Mouse (Mus musculus) neural tube, embryonic 11.5 days (tissue): ENCODE results near the gene 2300009A05Rik. TPM values are rescaled to one million over a fixed set of nuclear protein-coding genes. Genes with fewer than 3 reads are reported as not detected.

Source experiments
- ATAC-seq: fragments of 200-750 bp; cut with Nextera tagmentation; 2 replicates; pipeline ENCODE4 v1.8.0; 2017; ENCODE audit warnings: moderate number of reproducible peaks, mild to moderate bottlenecking, moderate TSS enrichment, moderate library complexity; ENCODE audit not compliant: insufficient read depth, low FRiP score, low TSS enrichment
- DNase-seq: peaks from one replicate; pipeline ENCODE4 v3.0.0-alpha.2; 2015; ENCODE audit warnings: low spot score
- H3K27ac ChIP-seq: fragments of 300-500 bp; sonication (generic); 2 replicates; pipeline ENCODE4 v1.5.1; 2014; ENCODE audit warnings: low read depth, mild to moderate bottlenecking, low read length
- H3K27me3 ChIP-seq: fragments of 300-500 bp; sonication (generic); 2 replicates; pipeline ENCODE4 v1.6.1; 2014; ENCODE audit warnings: mild to moderate bottlenecking, low read length, mixed read lengths; ENCODE audit not compliant: control insufficient read depth, insufficient read depth
- H3K36me3 ChIP-seq: fragments of 300-500 bp; sonication (generic); 2 replicates; pipeline ENCODE4 v1.6.1; 2014; ENCODE audit warnings: mild to moderate bottlenecking, low read length, moderate library complexity, mixed read lengths; ENCODE audit not compliant: control insufficient read depth, insufficient read depth
- H3K4me1 ChIP-seq: fragments of 300-500 bp; sonication (generic); 2 replicates; pipeline ENCODE4 v1.6.1; 2014; ENCODE audit warnings: low read length, mixed read lengths; ENCODE audit not compliant: control insufficient read depth, insufficient read depth
- H3K4me2 ChIP-seq: fragments of 300-500 bp; sonication (generic); 2 replicates; pipeline ENCODE4 v1.6.1; 2014; ENCODE audit warnings: low read depth, mild to moderate bottlenecking, moderate library complexity
- H3K4me3 ChIP-seq: fragments of 300-500 bp; sonication (generic); 2 replicates; pipeline ENCODE4 v1.5.1; 2014; ENCODE audit warnings: low read depth, low read length
- H3K9ac ChIP-seq: fragments of 300-500 bp; sonication (generic); 2 replicates; pipeline ENCODE4 v1.6.1; 2014; ENCODE audit warnings: mild to moderate bottlenecking, low read length
- H3K9me3 ChIP-seq: fragments of 300-500 bp; sonication (generic); 2 replicates; pipeline ENCODE4 v1.6.1; 2016; ENCODE audit warnings: low read length; ENCODE audit not compliant: control insufficient read depth
- WGBS: fragments of 180-500 bp; shearing (Covaris S2); extraction: QIAGEN DNeasy Blood & Tissue Kit; methylation state at CpG from one replicate; pipeline ENCODE4 v1.1.7; 2014; 5-methylcytosine and 5-hydroxymethylcytosine counted together
- polyA plus RNA-seq: library from polyadenylated mRNA; unstranded; fragments of >200 nt; fragmentation: Nextera tagmentation; extraction: Ambion mirVana; gene quantifications from 2 replicates; pipeline ENCODE4 v1.2.1, GENCODE M21; 2014

The 2300009A05Rik gene
- polyA plus RNA-seq, 1 experiment from 2014 or later = 40.5 TPM

DNA sequence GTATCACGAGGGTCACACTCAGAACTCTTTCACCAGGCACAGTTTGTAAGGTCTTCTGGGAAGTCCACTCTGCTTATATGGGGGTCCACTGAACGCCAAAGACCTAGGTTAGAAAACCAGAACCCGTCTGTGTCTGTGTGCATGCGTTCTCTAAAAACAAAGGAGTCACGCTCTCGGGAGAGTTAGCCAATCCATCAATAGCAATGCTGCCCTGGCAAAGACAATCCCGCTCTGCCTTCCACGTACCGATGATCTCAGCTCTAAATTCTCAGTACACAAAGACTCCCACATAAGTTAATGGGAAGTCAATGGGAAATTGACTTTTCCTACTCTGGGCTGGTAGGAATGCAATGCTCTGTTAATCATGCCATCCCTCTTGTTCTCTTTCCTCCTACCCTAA lies 42.8 kb downstream of the 2300009A05Rik start:
- no peak overlapping the region for H3K27ac ChIP-seq
- no peaks in the 10 kb centered on the region for H3K36me3 ChIP-seq
- H3K9ac ChIP-seq = no peak overlapping the region
- WGBS = 70% methylated on average over 9 of the region's 9 CpGs
- H3K4me1 ChIP-seq = no peaks in the 10 kb centered on the region; the same call in 1 of the 2 replicates
- DNase-seq (no peak), ATAC-seq (no peak)
- H3K4me2 ChIP-seq = no peak overlapping the region
- H3K9me3 ChIP-seq = no peaks in the 10 kb centered on the region
- H3K4me3 ChIP-seq = no peak overlapping the region
- no peaks in the 10 kb centered on the region for H3K27me3 ChIP-seq

DNA sequence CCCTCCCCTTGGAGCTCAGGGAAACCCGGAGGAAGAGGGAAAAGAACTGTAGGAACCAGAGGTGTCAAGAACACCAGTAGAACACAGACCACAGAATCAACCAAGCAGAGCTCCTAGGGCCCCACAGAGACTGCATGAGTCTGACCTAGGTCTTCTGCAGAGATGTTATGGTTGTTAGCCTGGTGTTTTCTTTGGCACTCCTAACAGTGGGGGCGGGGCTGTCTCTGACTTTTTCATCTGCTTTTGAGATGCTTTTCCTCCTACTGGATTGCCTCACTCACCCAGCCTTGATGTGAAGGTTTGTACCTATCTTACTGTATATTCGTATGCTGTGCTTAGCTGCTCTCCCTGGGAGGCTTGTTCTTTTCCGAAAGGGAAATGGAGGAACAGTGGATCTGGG lies 44.9 kb downstream of the 2300009A05Rik start:
- Histone ChIP-seq H3K27me3 (no peaks in the 10 kb centered on the region), H3K4me2 (no peak overlapping the region), H3K36me3 (no peaks in the 10 kb centered on the region), H3K9me3 (no peaks in the 10 kb centered on the region), H3K9ac (no peak overlapping the region), H3K4me3 (no peak overlapping the region), H3K27ac (no peak overlapping the region), H3K4me1 (no peaks in the 10 kb centered on the region; the same call in 1 of the 2 replicates)
- DNase-seq = no peak
- 80% methylated on average over 4 of the region's 4 CpGs for WGBS
- ATAC-seq = no peak

DNA sequence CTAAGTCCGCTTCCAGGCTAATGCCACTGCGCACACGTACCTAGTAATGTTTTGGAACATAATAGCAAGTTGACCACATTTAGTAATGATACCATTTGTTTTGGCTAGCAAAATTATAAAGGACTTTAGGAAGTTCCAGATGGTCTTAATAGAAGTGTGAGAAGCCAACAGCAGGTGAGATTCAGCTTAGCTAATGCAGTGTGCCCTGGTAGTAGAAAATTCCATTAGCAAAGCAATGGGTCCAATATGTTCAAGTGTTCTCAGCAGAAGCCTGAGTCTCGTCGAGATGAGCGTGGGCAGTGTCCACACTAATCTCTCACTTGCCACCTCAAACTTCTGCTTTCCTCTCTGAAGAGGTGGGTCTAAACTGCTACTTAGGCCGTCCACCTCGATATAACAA lies 49.0 kb downstream of the 2300009A05Rik start:
- no peaks in the 10 kb centered on the region for H3K27me3 ChIP-seq

GRCm38 (mm10) chr9:63349241-63349640 lies 49.8 kb downstream of the 2300009A05Rik start:
- H3K36me3 ChIP-seq = no peaks in the 10 kb centered on the region

More for the DNA sequence above, 49.0 kb downstream of the 2300009A05Rik start:
- no peak for ATAC-seq
- DNase-seq = no peak
- Histone ChIP-seq H3K36me3 (no peaks in the 10 kb centered on the region), H3K4me2 (no peak overlapping the region), H3K4me1 (no peaks in the 10 kb centered on the region; the same call in 1 of the 2 replicates), H3K9me3 (no peaks in the 10 kb centered on the region), H3K27ac (no peak overlapping the region), H3K9ac (no peak overlapping the region), H3K4me3 (no peak overlapping the region)
- WGBS = 95% methylated on average over 8 of the region's 8 CpGs

DNA sequence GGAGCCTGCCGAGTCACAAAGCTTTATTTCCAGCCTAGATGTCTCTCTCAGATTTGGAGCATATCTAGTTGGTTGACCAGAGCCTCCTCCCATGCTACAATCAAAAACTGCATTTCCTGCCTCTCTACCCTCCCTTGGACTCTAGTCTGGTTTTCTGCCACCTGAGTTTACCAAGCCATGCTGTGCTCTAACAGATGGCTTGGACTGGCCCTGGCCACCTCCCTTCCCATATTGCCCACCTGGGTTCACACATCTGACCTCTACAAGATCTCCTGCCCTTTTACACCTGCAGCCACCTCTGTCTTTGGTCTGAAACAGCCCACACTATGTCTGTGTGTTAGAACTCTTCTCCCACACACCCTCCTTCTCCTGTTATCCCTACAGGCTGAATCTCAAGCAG lies 50.9 kb downstream of the 2300009A05Rik start:
- H3K4me1 ChIP-seq = no peaks in the 10 kb centered on the region; the same call in 1 of the 2 replicates
- ATAC-seq (no peak), DNase-seq (no peak)
- H3K36me3 ChIP-seq = no peaks in the 10 kb centered on the region
- no peak overlapping the region for H3K9ac ChIP-seq
- H3K9me3 ChIP-seq = no peaks in the 10 kb centered on the region
- H3K27me3 ChIP-seq = no peaks in the 10 kb centered on the region
- no peak overlapping the region for H3K4me2 ChIP-seq
- H3K27ac ChIP-seq = no peak overlapping the region
- no peak overlapping the region for H3K4me3 ChIP-seq
- 83% methylated on average over 1 of the region's 1 CpGs for WGBS

More at GRCm38 (mm10) chr9:63349241-63349640, 49.8 kb downstream of the 2300009A05Rik start:
- Histone ChIP-seq H3K9me3 (no peaks in the 10 kb centered on the region), H3K27ac (no peak overlapping the region), H3K4me2 (no peak overlapping the region), H3K4me3 (no peak overlapping the region), H3K27me3 (no peaks in the 10 kb centered on the region), H3K4me1 (no peaks in the 10 kb centered on the region; the same call in 1 of the 2 replicates), H3K9ac (no peak overlapping the region)
- DNase-seq (no peak), ATAC-seq (no peak)
- 84% methylated on average over 3 of the region's 3 CpGs for WGBS

DNA sequence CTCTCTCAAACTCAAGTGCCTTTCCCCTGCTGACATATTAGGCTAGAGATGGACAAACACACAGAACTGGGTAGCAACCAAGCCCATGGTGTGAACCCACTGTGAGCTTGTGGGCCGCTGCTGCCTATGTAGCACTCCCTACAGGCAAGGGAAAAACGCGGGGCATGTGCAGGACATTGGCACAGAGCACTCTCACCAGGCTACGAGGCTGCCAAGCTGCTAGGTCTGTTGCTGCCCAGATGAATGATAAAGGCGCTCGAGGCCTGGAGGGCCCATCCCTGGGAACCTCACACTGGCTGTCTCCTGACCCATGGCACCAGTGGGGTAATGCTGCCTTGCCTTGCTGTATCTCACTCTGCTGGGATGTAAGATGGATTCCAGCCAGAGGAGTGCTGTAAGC lies 53.0 kb downstream of the 2300009A05Rik start:
- no peaks in the 10 kb centered on the region for H3K9me3 ChIP-seq
- H3K4me2 ChIP-seq = no peak overlapping the region
- no peak for DNase-seq
- ATAC-seq = no peak
- H3K27me3 ChIP-seq = no peaks in the 10 kb centered on the region
- WGBS = 88% methylated on average over 6 of the region's 6 CpGs
- no peak overlapping the region for H3K4me3 ChIP-seq
- H3K27ac ChIP-seq = no peak overlapping the region
- H3K36me3 ChIP-seq = no peaks in the 10 kb centered on the region
- 0 out of 2 replicates have a peak overlapping the region, but pooled peaks have one; percentile 20 for H3K9ac ChIP-seq
- H3K4me1 ChIP-seq = no peaks in the 10 kb centered on the region

Other genes with a start within 250 kb of the 2300009A05Rik start
- 40.6 and 41.7 TPM in 2 replicates for gene Map2k5, start 21.3 kb downstream of the 2300009A05Rik start, polyA plus RNA-seq
- gene Iqch, start 203.2 kb upstream of the 2300009A05Rik start, polyA plus RNA-seq = 0.12 and 0.19 TPM in 2 replicates
- 51.9 and 54.3 TPM in 2 replicates for gene Aagab, start 203.4 kb upstream of the 2300009A05Rik start, polyA plus RNA-seq